Mouse (Mus musculus) kidney, embryonic 14.5 days (tissue): ENCODE data around the gene Cfap126. TPM values are rescaled to one million over a fixed set of nuclear protein-coding genes. Genes with fewer than 3 reads are reported as not detected.
A peak's percentile ranks its signal among the peaks of the same experiment; 100 is the strongest.
"Not testable (repeated sequence)": the region's sequence is repeated elsewhere in the genome, so short reads cannot be mapped to it uniquely, and the experiment has no call there.

ENCODE experiments used
- ATAC-seq: fragments of 200-750 bp; cut with Nextera tagmentation; 2 replicates; pipeline ENCODE4 v1.8.0; 2017; ENCODE audit warnings: moderate number of reproducible peaks, mild to moderate bottlenecking, moderate TSS enrichment, moderate library complexity; ENCODE audit not compliant: low FRiP score, low TSS enrichment
- H3K27ac ChIP-seq: fragments of 300-500 bp; sonication (generic); 2 replicates; pipeline ENCODE4 v1.5.1; 2014; ENCODE audit warnings: low read depth, mild to moderate bottlenecking, low read length, moderate library complexity, mixed read lengths
- H3K27me3 ChIP-seq: fragments of 300-500 bp; sonication (generic); 2 replicates; pipeline ENCODE4 v1.6.1; 2014; ENCODE audit warnings: mild to moderate bottlenecking, low read length; ENCODE audit not compliant: control insufficient read depth, insufficient read depth
- H3K36me3 ChIP-seq: fragments of 300-500 bp; sonication (generic); 2 replicates; pipeline ENCODE4 v1.6.1; 2014; ENCODE audit warnings: low read length, mixed read lengths; ENCODE audit not compliant: control insufficient read depth, insufficient read depth
- H3K4me1 ChIP-seq: fragments of 300-500 bp; sonication (generic); 2 replicates; pipeline ENCODE4 v1.6.1; 2014; ENCODE audit warnings: low read length, mixed read lengths; ENCODE audit not compliant: control insufficient read depth, insufficient read depth
- H3K4me2 ChIP-seq: fragments of 300-500 bp; sonication (generic); replicated peaks from 2 replicates; pipeline ENCODE4 v1.6.1; 2014; ENCODE audit warnings: low read depth, mild to moderate bottlenecking, low read length
- H3K4me3 ChIP-seq: fragments of 300-500 bp; sonication (generic); 2 replicates; pipeline ENCODE4 v1.5.1; 2014; ENCODE audit warnings: mild to moderate bottlenecking, low read length
- H3K9ac ChIP-seq: fragments of 300-500 bp; sonication (generic); 2 replicates; pipeline ENCODE4 v1.6.1; 2014; ENCODE audit warnings: low read depth, mild to moderate bottlenecking, low read length, moderate library complexity
- H3K9me3 ChIP-seq: fragments of 300-500 bp; sonication (generic); 2 replicates; pipeline ENCODE4 v1.6.1; 2016; ENCODE audit warnings: low read length; ENCODE audit not compliant: control insufficient read depth
- WGBS: fragments of 180-500 bp; shearing (Covaris S2); extraction: QIAGEN DNeasy Blood & Tissue Kit; methylation state at CpG from one replicate; pipeline ENCODE4 v1.1.7; 2014; 5-methylcytosine and 5-hydroxymethylcytosine counted together
- polyA plus RNA-seq: library from polyadenylated mRNA; unstranded; fragments of >200 nt; fragmentation: Nextera tagmentation; extraction: Ambion mirVana; gene quantifications from 2 replicates; pipeline ENCODE4 v1.2.1, GENCODE M21; 2014

The Cfap126 gene
- 2.9 and 3.8 TPM in 2 replicates for polyA plus RNA-seq

DNA sequence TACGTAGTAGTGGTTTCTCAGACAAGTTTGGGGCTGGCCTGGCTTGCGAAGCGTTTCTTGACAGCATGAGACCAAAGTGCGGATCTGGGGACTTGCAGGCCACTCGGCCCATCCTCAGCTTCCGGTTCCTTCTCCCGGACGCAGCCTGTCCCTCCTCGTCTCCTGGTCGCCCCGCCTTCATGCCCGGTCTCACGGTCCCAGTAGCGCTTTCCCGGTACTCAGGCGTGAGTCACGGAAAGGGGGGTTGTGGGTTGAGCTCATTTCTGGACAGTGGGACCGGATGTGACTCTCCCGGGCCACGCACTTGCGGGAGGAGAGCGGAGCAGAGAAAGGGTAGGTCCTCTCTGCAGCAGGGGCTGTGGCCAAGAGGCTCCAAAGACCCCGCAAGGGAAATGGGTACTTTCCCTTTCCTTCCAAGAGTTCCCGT, at the start of gene Cfap126:
Gene Cfap126 (plus strand): TSS at position 46 of the 427 bp plus-strand sequence.
- Histone ChIP-seq H3K4me1 (no peaks in the 10 kb centered on the region), H3K36me3 (no peaks in the 10 kb centered on the region), H3K27ac (peak within 1 kb of the TSS; percentile 76; the same call in 1 of the 2 replicates), H3K27me3 (no peaks in the 10 kb centered on the region; the same call in 1 of the 2 replicates), H3K4me2 (peak within 1 kb of the TSS; percentile 68), H3K9me3 (no peaks in the 10 kb centered on the region), H3K4me3 (peak within 1 kb of the TSS; percentile 46), H3K9ac (peak within 1 kb of the TSS; percentile 62)
- WGBS, result under 1% methylated on average over 24 of the region's 24 CpGs
- ATAC-seq, result peak; percentile 40

GRCm38 (mm10) chr1:171064491-171065242, 49.1 kb upstream of the Cfap126 start, which contains the start of gene Fcgr3:
TSS of gene Fcgr3 (minus strand) at chr1:171064935.
- H3K9me3 ChIP-seq, H3K4me1 ChIP-seq, H3K36me3 ChIP-seq, H3K27ac ChIP-seq: not testable (repeated sequence)
- WGBS, result 1% methylated on average over 41 of the region's 75 CpGs
- Histone ChIP-seq H3K4me3 (peak within 1 kb of the TSS; percentile 37), H3K27me3 (peaks cover 19% of the 10 kb centered on the region), H3K9ac (peak within 1 kb of the TSS; percentile 28; the same call in 1 of the 2 replicates), H3K4me2 (peak within 1 kb of the TSS; percentile 46)
- peak; percentile 60 for ATAC-seq

GRCm38 (mm10) chr1:171065243-171065587, 48.5 kb upstream of the Cfap126 start:
- H3K9me3 ChIP-seq, H3K27ac ChIP-seq, H3K4me1 ChIP-seq, H3K9ac ChIP-seq, H3K36me3 ChIP-seq: not testable (repeated sequence)
- peak; percentile 38 for ATAC-seq
- H3K4me3 ChIP-seq, result peak overlapping the region; percentile 37
- WGBS, result under 1% methylated on average over 15 of the region's 35 CpGs
- H3K4me2 ChIP-seq, result peak overlapping the region; percentile 41
- H3K27me3 ChIP-seq, result peaks cover 20% of the 10 kb centered on the region

GRCm38 (mm10) chr1:171065768-171066167, 48.0 kb upstream of the Cfap126 start:
- not testable (repeated sequence) for H3K36me3 ChIP-seq, H3K27ac ChIP-seq, H3K4me1 ChIP-seq, H3K9me3 ChIP-seq, H3K9ac ChIP-seq
- WGBS, result 4% methylated on average over 26 of the region's 45 CpGs
- Histone ChIP-seq H3K27me3 (peaks cover 20% of the 10 kb centered on the region), H3K4me2 (peak overlapping the region; percentile 41), H3K4me3 (peak overlapping the region; percentile 29)
- ATAC-seq, result peak; percentile 10

GRCm38 (mm10) chr1:171066583-171066982, 47.1 kb upstream of the Cfap126 start:
- ATAC-seq, result peak; percentile 41
- H3K4me2 ChIP-seq, H3K4me3 ChIP-seq, H3K4me1 ChIP-seq, H3K27ac ChIP-seq, H3K9ac ChIP-seq, H3K36me3 ChIP-seq, H3K9me3 ChIP-seq: not testable (repeated sequence)
- peaks cover 22% of the 10 kb centered on the region for H3K27me3 ChIP-seq
- 47% methylated on average over 2 of the region's 10 CpGs for WGBS

DNA sequence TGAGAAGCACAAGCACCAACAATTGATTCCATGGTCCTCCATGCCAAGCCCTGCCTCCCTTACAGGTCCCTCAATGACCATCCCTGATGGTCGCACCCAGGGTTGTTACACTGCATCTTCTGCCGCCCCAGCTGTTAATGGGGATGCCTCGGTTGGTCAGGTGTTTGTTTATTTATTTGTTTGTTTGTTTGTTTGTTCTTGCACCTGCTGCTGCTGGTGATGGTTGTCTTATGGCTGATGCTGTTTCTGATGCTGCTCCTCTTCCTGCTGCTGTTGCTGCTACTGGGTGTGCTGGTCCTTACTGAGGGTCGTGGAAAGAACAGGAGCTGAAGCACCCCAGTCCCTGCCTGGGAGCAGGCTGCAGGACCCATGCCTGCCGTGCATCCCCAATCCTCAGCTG, 45.8 kb upstream of the Cfap126 start:
- not testable (repeated sequence) for H3K4me3 ChIP-seq, H3K4me1 ChIP-seq, H3K9me3 ChIP-seq, ATAC-seq, H3K36me3 ChIP-seq, H3K27ac ChIP-seq, H3K9ac ChIP-seq, H3K4me2 ChIP-seq
- 43% methylated on average over 5 of the region's 5 CpGs for WGBS
- H3K27me3 ChIP-seq, result peaks cover 22% of the 10 kb centered on the region

DNA sequence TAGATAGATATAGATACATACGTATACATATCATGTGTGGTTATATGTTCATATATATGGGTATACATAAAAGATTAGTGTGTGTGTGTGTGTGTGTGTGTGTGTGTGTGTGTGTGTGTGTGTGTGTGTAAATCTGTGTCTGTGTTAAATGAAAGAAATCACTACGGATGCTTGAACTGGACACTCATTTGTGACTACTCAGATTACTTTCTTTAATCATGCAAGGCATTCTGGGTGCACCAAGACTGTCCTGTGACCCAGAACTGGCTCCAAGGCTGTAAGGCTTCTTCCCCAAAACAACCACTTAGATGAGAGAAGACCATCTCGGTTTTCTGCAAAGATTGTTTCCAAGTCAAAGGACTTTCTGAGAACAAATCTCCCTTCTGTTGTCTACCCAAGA, 44.2 kb upstream of the Cfap126 start:
- ATAC-seq, result not testable (repeated sequence)

GRCm38 (mm10) chr1:171070879-171071278, 42.8 kb upstream of the Cfap126 start:
- not testable (repeated sequence) for H3K9ac ChIP-seq, H3K4me3 ChIP-seq, H3K27ac ChIP-seq, H3K4me2 ChIP-seq, H3K36me3 ChIP-seq, H3K9me3 ChIP-seq, H3K4me1 ChIP-seq, ATAC-seq
- 28% methylated on average over 11 of the region's 16 CpGs for WGBS
- H3K27me3 ChIP-seq, result peaks cover 12% of the 10 kb centered on the region

More for the DNA sequence above, 44.2 kb upstream of the Cfap126 start:
- not testable (repeated sequence) for H3K9me3 ChIP-seq, H3K4me3 ChIP-seq, H3K9ac ChIP-seq, H3K27ac ChIP-seq, H3K4me1 ChIP-seq, H3K36me3 ChIP-seq, H3K4me2 ChIP-seq
- peaks cover 15% of the 10 kb centered on the region for H3K27me3 ChIP-seq
- WGBS, result 56% methylated on average over 3 of the region's 3 CpGs

DNA sequence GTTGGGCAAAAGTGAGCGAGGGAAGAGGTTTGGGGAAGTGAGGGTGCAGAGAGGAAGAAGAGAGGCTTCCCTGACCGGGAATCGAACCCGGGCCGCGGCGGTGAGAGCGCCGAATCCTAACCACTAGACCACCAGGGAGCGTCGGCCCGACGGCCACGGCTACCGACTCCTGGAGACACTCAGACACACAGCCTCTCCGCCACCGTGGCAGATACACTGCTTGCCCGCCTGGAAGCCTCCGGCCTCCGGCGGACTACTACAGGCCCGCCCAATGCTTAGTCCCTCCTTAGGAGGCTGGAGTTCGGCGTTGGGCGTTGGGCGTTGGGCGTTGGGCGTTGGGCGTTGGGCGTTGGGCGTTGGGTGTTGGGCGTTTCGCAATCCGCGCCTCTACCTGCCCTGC, 42.0 kb upstream of the Cfap126 start:
- peak; percentile 66 for ATAC-seq
- not testable (repeated sequence) for H3K4me1 ChIP-seq, H3K36me3 ChIP-seq, H3K4me2 ChIP-seq, H3K9me3 ChIP-seq, H3K4me3 ChIP-seq, H3K27ac ChIP-seq, H3K9ac ChIP-seq
- H3K27me3 ChIP-seq, result peaks cover 12% of the 10 kb centered on the region
- WGBS, result no CpG with 5 or more reads among the region's 35 CpGs
